Mouse (Mus musculus) adipose tissue, adult 10 weeks (tissue): ENCODE results near the gene Cyp3a59. TPM values are rescaled to one million over a fixed set of nuclear protein-coding genes. Genes with fewer than 3 reads are reported as not detected.

Experiments
- polyA plus RNA-seq: library from polyadenylated mRNA; stranded (reverse); fragments of 350-450 nt; fragmentation: Illumina TruSeq; extraction: RNeasy Lipid Tissue Mini Kit (QIAGEN cat#74804); gene quantifications from one replicate; pipeline ENCODE4 v1.2.3, GENCODE M21; 2014; ENCODE audit warnings: low read depth, low replicate concordance

Gene Cyp3a59
- polyA plus RNA-seq, result not detected

DNA sequence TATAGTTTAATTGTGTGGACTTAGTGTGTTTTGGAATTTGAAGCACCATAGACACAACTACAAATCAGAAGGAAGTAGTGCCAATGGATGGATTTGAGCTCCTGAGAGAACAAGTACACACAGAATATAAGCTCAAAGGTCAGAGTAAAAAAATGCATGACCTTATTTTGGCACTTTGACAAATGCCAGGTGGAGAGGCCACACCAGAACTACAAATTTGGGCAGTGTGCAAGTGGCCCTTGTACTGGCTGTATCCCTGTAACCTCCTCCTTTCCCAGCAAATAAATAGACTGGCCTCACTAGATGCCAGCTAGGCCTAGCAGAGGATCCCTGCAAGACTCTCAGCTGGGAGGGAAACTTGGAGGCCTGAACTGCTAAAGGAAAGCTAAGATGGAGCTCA is at the start of gene Cyp3a59:
Cyp3a59 (plus strand) TSS at position 313 of the 400 bp plus-strand sequence.

DNA sequence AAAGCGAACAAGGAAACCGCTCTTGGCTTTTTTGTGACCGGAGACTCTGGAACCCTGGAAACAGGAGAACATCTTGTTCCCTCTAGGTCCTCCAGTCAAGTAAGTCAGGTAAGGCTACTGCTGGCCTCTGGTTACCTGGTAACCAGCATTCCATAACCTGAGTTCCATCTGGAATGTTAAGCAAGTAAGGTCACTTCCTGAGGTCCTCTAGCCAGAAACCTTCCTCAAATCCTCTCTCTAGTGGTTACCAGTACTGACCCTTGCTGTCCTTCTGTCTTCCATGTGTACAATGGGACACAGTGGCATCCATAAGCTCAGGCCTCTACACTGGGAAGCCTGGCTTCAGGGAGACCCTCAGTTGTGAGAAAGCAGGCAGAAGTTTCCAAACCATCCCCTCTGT is 81.4 kb downstream of the Cyp3a59 start, which contains the start of gene Gm5565:
Gm5565 (minus strand) TSS at position 101 of the 400 bp plus-strand sequence.

Other genes with a start within 250 kb of the Cyp3a59 start
- gene Cyp3a11, start 199.3 kb upstream of the Cyp3a59 start, polyA plus RNA-seq, result not detected
- gene Cyp3a25, start 69.6 kb upstream of the Cyp3a59 start, polyA plus RNA-seq, result not detected
- not detected for gene Gm5565, start 81.3 kb downstream of the Cyp3a59 start, polyA plus RNA-seq
- 0.34 TPM for gene Gm6309, start 91.5 kb downstream of the Cyp3a59 start, polyA plus RNA-seq
- 5.3 TPM for gene 1700001J03Rik, start 106.0 kb downstream of the Cyp3a59 start, polyA plus RNA-seq
- 39.5 TPM for gene Rnf6, start 142.3 kb downstream of the Cyp3a59 start, polyA plus RNA-seq
- gene Cdk8, start 152.0 kb downstream of the Cyp3a59 start, polyA plus RNA-seq, result 44.4 TPM